Mouse (Mus musculus): ENCODE measurements around the gene Prrg1. TPM values are rescaled to one million over a fixed set of nuclear protein-coding genes. Genes with fewer than 3 reads are reported as not detected.
A peak's percentile ranks its signal among the peaks of the same experiment; 100 is the strongest.
"Not testable (repeated sequence)": the region's sequence is repeated elsewhere in the genome, so short reads cannot be mapped to it uniquely, and the experiment has no call there.

Prrg1 gene
- polyA plus RNA-seq, 1 experiment from 2014 or later: 8.1 TPM

- H3K27me3 ChIP-seq: peaks cover 12% of the 10 kb centered on the region
- TF ChIP-seq CTCF (IDR thresholded peaks at IDR 0.05): no peak
- in situ Hi-C loops (cut with MboI; ENCODE audit: low pct_unique_long_range_greater_than_20kb): no loop called here
- no peak for DNase-seq (ENCODE audit: low read depth, low spot score)
- no peak for ATAC-seq
- POLR2A ChIA-PET: no interaction called here
- CTCF ChIA-PET: no interaction called here
Measured at GRCm38 (mm10) chrX:78482987-78483386, 100.7 kb downstream of the Prrg1 start.

- peak; percentile 37 for TF ChIP-seq CTCF (IDR thresholded peaks at IDR 0.05)
- ChIA-PET POLR2A (no interaction called here), CTCF (interaction anchor here (1.5 kb wide), 1 partner anchor 10 kb away, joined by 3 read pairs; no protein-coding TSS in a partner anchor)
- peak; percentile 7 for DNase-seq (ENCODE audit: low read depth, low spot score)
- ATAC-seq: no peak
- in situ Hi-C loops (cut with MboI; ENCODE audit: low pct_unique_long_range_greater_than_20kb): no loop called here
- peaks cover 16% of the 10 kb centered on the region for H3K27me3 ChIP-seq
Measured at GRCm38 (mm10) chrX:78479710-78480109, 104.0 kb downstream of the Prrg1 start.

GRCm38 (mm10) chrX:78434357-78434756 is 149.3 kb downstream of the Prrg1 start:
- ATAC-seq (no peak), DNase-seq (ENCODE audit: low read depth, low spot score) (no peak)
- TF ChIP-seq CTCF (IDR thresholded peaks at IDR 0.05): no peak
- in situ Hi-C loops (cut with MboI; ENCODE audit: low pct_unique_long_range_greater_than_20kb): no loop called here
- H3K27me3 ChIP-seq: peaks cover 21% of the 10 kb centered on the region
- ChIA-PET POLR2A (no interaction called here), CTCF (no interaction called here)

- POLR2A ChIA-PET; in situ Hi-C loops (cut with MboI; ENCODE audit: low pct_unique_long_range_greater_than_20kb); ATAC-seq; CTCF ChIA-PET; DNase-seq (ENCODE audit: low read depth, low spot score): not testable (repeated sequence)
- peaks cover 31% of the 10 kb centered on the region for H3K27me3 ChIP-seq
Measured at GRCm38 (mm10) chrX:78403346-78403745, 180.3 kb downstream of the Prrg1 start.

Other genes with a start within 250 kb of the Prrg1 start
- not detected for gene 4930480E11Rik, start 214.3 kb downstream of the Prrg1 start, polyA plus RNA-seq (2021)
- not detected for gene Fam47c, start 153.9 kb upstream of the Prrg1 start, polyA plus RNA-seq (2021)